Mouse (Mus musculus) bone marrow macrophage, adult 2 months (primary cell): Measurements from ENCODE around the gene Exoc4. TPM values are rescaled to one million over a fixed set of nuclear protein-coding genes. Genes with fewer than 3 reads are reported as not detected.

Experiments used
- H3K27ac ChIP-seq: 2 replicates; pipeline ENCODE4 v1.5.1; 2012; ENCODE audit warnings: low read depth, low read length; ENCODE audit not compliant: insufficient read depth
- H3K4me1 ChIP-seq: 2 replicates; pipeline ENCODE4 v1.6.1; 2012; ENCODE audit warnings: low read length; ENCODE audit not compliant: control insufficient read depth, insufficient read depth
- H3K4me3 ChIP-seq: 2 replicates; pipeline ENCODE4 v1.5.1; 2012; ENCODE audit warnings: mild to moderate bottlenecking, low read length, moderate library complexity; ENCODE audit not compliant: insufficient read depth
- CTCF ChIP-seq: IDR thresholded peaks from 2 replicates; pipeline ENCODE4 v1.5.1; 2012; ENCODE audit warnings: low read depth, mild to moderate bottlenecking, low read length, moderate library complexity
- POLR2A ChIP-seq: IDR thresholded peaks from 2 replicates; pipeline ENCODE4 v1.6.1; 2012; ENCODE audit warnings: mild to moderate bottlenecking, low read depth, low read length, borderline replicate concordance
- polyA plus RNA-seq: library from polyadenylated mRNA; stranded (reverse); fragments of >200 nt; gene quantifications from 2 replicates; pipeline ENCODE4 v1.2.4, GENCODE M21; 2012; ENCODE audit not compliant: missing spikeins, insufficient read depth, insufficient read length

The Exoc4 gene
- polyA plus RNA-seq, 1 experiment, result 42.5 TPM

DNA sequence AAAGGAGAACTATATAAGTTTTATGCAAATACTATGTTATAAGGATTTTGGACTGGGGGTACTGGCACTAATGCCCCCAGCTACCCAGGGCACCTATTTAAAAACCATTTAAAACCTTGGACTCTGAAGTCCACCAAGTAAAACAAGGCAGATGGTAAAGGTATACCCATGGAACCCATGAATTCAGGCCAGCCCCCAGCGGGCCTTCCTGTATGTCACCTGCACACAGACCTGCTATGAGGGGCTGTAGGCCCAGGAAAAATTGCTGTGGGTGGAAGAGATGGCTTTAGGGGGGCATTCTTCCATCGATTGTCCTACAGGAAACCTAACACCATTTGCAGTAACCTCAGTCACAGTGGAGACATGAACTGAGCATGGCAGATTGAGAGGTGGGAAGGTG is 719.9 kb downstream of the Exoc4 start:
- peaks cover 7% of the 10 kb centered on the region for H3K4me1 ChIP-seq
- TF ChIP-seq POLR2A, result no peak
- TF ChIP-seq CTCF, result no peak
- no peak overlapping the region for H3K27ac ChIP-seq
- H3K4me3 ChIP-seq, result no peak overlapping the region

- Histone ChIP-seq H3K4me3 (no peak overlapping the region), H3K27ac (no peak overlapping the region), H3K4me1 (peaks cover 7% of the 10 kb centered on the region)
- no peak for TF ChIP-seq CTCF
- no peak for TF ChIP-seq POLR2A
These were observed 723.9 kb downstream of the Exoc4 start for GRCm38 (mm10) chr6:33972801-33973200.

DNA sequence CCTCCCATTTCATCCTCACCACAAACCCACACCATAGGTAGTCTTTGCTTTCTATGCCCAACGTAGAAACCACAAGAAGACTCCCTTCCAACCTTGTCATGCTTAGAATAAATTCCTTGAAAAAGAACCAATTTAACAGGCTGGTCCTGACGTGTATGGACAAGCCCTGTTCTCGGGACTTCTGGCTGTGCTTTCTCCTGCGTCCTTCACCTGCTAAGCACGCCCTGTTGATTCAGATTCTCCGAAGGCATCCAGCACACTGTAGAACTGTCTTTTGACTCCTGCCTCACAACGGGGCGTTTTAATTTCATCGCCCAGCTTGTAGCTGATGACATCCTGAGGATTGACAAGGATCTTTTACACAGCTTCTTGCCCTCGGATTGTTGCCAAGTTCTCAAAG is 727.7 kb downstream of the Exoc4 start:
- no peak overlapping the region for H3K4me3 ChIP-seq
- H3K4me1 ChIP-seq, result peaks cover 9% of the 10 kb centered on the region
- TF ChIP-seq CTCF (no peak), POLR2A (no peak)
- H3K27ac ChIP-seq, result no peak overlapping the region

GRCm38 (mm10) chr6:33977448-33977847 is 728.6 kb downstream of the Exoc4 start:
- Histone ChIP-seq H3K27ac (no peak overlapping the region), H3K4me3 (no peak overlapping the region), H3K4me1 (peaks cover 9% of the 10 kb centered on the region)
- TF ChIP-seq CTCF (no peak), POLR2A (no peak)

DNA sequence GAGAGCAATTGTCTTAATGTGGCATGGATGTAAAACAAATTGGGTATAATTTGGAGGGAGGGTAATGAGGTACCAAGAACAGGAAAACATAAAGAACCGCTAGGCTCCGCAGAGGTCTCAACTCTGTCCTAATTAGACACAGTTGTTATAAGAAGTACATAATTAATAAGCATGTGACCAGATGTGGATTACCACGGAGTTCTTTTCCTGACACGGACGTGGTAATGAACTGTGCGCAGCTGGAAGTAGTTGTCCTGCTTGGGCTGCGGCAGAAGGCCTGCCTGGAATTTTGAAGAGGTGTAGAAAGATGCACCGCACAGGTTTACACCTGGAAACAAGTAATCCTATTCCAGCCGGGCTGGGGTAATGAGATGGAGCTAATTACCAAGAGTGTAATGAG is 729.0 kb downstream of the Exoc4 start:
- Histone ChIP-seq H3K27ac (no peak overlapping the region), H3K4me3 (no peak overlapping the region), H3K4me1 (peaks cover 11% of the 10 kb centered on the region)
- TF ChIP-seq POLR2A, result no peak
- no peak for TF ChIP-seq CTCF

DNA sequence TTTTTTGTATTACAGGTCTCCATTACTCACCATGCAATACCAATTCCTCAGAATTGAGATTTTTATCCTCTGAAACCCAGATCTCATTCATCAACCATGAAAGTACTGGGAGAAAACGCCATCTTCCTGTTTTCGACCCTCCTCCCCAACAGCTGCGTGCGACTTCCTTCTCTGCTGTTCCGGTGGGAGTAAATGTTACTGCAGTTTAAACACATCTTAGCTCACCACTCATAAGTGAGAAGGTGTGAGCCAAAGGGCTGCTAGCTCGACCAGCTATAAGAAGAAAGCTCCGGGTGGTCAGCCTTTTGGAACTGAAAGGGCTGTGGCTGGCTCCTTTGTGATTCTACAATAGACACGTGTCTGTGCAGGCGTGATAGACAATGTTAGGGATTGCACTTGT is 733.8 kb downstream of the Exoc4 start:
- peaks cover 12% of the 10 kb centered on the region for H3K4me1 ChIP-seq
- TF ChIP-seq POLR2A (no peak), CTCF (no peak)
- no peak overlapping the region for H3K27ac ChIP-seq

GRCm38 (mm10) chr6:33987132-33987531 is 738.2 kb downstream of the Exoc4 start:
- H3K4me1 ChIP-seq, result peaks cover 3% of the 10 kb centered on the region; the same call in 1 of the 2 replicates
- TF ChIP-seq POLR2A, result no peak
- TF ChIP-seq CTCF, result no peak
- no peak overlapping the region for H3K27ac ChIP-seq
- H3K4me3 ChIP-seq, result no peak overlapping the region

More for the DNA sequence above, 733.8 kb downstream of the Exoc4 start:
- no peak overlapping the region for H3K4me3 ChIP-seq

DNA sequence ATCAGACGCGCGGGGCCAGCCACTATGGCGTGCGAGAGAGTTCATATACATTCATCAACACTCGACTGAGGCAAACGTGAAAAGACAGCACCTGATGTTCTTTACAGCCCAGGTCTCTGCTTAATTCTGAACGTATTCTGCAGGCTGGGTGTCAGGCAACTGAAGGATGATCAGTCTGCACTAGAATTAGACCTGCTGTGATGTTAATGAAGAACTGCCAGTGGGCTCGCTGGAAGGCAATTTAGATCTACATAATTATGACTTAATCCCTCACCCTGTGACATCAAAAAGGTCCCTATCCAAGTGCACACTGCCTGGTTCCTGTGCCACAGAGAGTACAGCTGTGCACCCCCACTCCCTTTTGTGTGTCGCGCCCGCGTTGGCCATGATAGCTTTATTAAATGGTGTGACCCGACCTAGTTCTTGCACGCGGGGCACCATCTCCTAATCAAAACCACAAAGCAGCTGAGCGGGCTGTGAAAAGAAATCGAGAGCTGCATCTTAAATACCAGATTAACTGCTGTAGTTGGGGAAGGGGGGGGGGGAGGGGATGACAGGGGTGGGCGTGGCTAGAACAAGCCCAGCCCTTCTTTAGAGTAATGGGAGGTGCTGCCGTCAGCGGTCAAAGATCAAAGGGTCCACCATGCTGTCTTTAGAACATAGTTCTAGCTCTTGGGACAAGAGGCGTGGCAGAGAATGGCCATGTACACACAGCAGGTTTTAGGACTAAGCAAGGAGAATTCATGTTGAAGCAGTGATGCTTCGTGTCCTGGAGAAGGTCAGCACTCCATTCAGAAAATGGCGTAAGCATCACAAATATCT is 743.5 kb downstream of the Exoc4 start:
- no peaks in the 10 kb centered on the region for H3K4me1 ChIP-seq
- H3K4me3 ChIP-seq, result no peak overlapping the region
- no peak overlapping the region for H3K27ac ChIP-seq
- TF ChIP-seq POLR2A, result no peak
- TF ChIP-seq CTCF, result no peak

DNA sequence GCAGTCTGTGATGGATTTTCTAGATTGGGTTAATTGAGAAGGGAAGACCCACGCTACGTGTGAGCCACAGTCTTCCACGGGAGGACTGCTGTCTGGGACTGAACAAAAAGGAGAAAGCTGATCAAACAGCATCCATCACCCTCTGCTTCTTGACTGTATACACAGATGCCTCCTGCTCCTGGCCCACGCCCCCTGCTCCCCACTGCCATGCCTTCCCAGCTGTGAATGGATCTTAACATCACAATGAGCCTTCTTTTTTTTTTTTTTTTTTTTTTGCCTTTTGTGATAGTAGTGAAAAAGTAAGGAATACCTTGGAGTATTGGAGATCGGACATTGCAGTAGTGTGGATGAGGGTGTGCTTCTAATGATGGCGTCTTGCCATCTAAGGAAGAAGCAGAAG is 745.0 kb downstream of the Exoc4 start:
- Histone ChIP-seq H3K4me1 (no peaks in the 10 kb centered on the region), H3K27ac (no peak overlapping the region), H3K4me3 (no peak overlapping the region)
- TF ChIP-seq CTCF (no peak), POLR2A (no peak)

- Histone ChIP-seq H3K4me3 (no peak overlapping the region), H3K27ac (no peak overlapping the region), H3K4me1 (no peaks in the 10 kb centered on the region)
- TF ChIP-seq POLR2A, result no peak
- TF ChIP-seq CTCF, result no peak
These were observed 749.7 kb downstream of the Exoc4 start for GRCm38 (mm10) chr6:33998590-33998989.

DNA sequence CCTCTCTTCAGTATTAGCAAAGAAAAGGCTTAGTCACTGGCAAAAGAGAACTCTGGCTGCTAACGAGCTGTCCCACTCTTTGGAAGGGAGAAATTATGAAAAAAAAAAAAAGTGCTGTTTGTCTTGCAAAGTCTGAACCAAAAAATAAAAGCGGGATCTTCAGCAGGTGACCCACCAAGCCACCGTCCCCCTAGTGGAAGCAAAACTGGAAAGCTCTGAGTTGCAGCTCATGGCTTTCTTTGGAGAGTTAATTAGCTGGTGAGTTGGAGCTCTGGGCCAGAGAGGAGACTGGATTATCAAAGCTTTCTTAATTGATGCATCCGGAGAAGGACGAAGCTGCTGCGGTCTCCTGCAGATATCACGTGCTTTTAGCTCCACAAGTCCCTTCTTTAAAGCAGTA is 750.6 kb downstream of the Exoc4 start:
- TF ChIP-seq CTCF (no peak), POLR2A (no peak)
- H3K4me1 ChIP-seq, result no peaks in the 10 kb centered on the region
- no peak overlapping the region for H3K4me3 ChIP-seq
- H3K27ac ChIP-seq, result no peak overlapping the region

DNA sequence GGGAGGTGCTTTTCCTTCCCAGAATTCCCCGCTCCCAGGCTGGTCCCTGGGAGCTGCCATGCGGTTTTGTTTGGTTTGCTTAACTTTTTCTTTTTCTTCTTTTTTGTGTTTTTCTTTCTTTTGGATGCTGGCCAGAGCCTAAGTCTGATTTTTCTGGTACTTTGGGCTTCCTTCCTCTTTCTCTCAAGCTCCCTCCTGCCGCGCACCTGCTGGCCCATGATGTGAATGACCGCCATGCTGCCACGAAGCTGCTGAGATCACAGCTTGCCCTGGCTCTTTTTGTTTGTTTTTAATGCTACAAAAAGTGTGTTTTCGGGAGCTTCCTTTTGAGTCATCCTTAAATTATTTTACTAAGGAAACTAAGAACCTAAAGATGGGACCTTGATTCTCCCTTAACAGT is 751.8 kb downstream of the Exoc4 start:
- no peaks in the 10 kb centered on the region for H3K4me1 ChIP-seq
- TF ChIP-seq CTCF (no peak), POLR2A (no peak)

More for the DNA sequence above, 751.8 kb downstream of the Exoc4 start:
- no peak overlapping the region for H3K27ac ChIP-seq
- no peak overlapping the region for H3K4me3 ChIP-seq
